Mouse (Mus musculus): ENCODE measurements around the gene Rps6ka5.

Gene Rps6ka5

DNA sequence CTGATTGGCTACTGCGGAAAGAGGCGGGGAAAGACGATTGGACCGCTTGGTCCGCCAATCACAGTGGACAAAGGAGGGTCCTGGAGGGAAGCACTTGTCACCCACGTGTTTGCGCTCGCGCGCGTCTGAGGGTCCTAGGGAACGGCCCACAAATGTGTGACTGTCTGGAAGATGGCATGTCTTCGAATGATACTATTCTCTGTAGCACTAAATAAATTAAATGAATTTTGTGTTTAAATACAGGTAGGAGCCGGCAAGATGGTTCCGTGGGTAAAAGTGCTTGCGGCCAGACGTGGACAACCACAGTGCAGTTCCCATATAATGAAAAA, 1.4 kb downstream of the Rps6ka5 start:
- in situ Hi-C loops (cut with MboI, MseI): loop anchor here (5.0 kb wide), 1 partner anchor 272 kb away; no protein-coding TSS in a partner anchor

DNA sequence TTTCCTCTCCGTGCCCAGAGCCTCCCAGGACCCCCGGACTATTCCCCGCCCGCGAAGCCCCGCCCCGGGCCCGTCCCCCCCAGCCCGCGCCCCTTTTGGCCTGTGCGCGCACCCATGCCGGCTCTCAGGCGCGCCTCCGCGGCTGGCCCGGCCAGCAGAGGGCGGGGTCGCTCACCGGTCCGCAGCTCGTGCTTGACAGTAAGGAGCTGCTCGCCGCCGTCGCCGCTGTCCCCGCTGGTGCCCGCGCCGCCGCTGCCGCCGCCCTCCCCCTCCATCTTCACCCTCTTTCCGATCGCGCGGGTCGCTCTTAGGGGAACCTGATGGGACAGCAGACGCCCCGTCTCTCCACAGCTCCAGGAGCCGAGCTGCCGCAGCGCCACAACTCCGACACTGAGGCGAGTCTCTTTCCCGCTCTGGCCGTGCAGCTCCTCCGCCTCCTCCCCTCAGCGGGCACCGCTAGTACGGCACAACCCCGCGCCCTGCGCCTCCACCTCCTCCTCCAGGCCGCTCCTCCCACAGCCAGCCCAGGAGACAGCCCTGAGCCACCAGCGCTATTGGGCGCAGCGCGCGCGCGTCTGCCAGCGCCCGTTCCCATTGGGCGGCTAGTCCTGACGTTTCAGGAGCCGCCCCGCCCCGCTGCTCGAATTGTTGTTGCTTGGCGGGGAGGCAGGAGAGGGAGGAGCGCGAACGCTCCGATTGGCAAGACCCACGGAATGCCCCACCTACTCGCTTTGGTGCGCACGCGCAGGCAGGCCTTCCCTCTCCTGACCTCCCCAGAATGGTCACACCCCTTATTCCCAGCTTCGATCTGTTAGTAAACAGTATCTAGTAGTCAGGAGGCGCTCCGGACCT, 2.0 kb downstream of the Rps6ka5 start:
- in situ Hi-C loops (cut with MboI, MseI): loop anchor here (5.0 kb wide), 2 partner anchors 272 to 292 kb away; no protein-coding TSS in a partner anchor

DNA sequence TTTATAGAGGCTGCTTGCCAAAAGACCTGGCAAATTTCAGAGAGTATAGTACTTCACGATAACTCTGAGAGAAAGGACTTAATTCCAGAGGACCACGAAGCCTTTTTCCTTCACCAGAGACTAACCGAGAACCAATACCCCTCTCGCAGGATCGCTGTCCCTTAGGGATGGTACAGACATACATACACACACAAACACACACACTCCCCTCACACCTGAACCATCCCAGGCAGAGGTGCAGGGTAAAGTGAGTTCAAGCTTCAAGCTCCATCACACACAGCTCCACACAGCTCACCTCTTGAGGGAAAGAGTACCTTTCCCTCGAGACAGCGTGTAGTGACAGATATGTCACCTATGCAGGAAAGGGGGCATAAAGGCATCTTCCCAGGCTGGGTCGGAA, 2.6 kb downstream of the Rps6ka5 start:
- in situ Hi-C loops (cut with MboI, MseI): loop anchor here (5.0 kb wide), 1 partner anchor 293 kb away; no protein-coding TSS in a partner anchor

DNA sequence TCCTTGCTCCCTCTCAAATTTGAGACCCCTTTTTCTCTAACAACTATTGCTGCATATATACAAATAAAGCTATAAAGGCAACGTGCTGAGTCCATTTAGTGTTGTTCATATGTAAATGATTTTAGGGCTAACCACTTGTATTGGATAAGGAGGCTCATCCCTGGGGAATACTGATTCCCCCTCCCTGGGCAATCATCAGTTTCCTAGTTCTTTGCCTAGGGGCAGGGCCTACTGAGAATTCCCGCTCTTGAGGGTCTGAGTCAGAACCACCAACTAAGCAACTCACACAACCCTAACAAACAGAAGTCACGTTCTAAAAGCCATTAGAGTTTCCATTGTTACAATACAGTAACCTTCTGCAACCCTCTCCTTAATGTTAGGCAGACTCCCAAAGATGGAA, 6.0 kb downstream of the Rps6ka5 start:
- in situ Hi-C loops (cut with MboI, MseI): loop anchor here (5.0 kb wide), 1 partner anchor 296 kb away; no protein-coding TSS in a partner anchor

DNA sequence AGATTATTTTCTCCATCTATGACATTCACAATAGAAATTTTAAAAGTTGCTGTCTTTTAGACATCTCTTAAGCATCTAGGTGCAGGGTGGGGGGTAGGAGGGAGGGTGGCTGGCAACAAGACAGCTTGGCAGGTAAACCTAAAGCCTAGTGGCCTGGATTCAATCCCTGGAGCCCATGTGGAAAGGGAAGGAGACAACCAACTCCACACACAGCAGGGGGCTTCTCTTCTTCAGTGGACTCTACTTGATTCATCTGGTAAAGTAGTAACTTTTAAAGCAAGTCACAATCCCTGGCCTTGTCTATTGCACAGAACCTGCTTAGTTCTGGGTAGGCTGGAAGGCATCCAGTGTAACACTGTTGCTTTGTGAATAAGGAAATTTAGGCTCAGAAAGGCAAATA, 9.3 kb downstream of the Rps6ka5 start:
- in situ Hi-C loops (cut with MboI, MseI): no loop called here

DNA sequence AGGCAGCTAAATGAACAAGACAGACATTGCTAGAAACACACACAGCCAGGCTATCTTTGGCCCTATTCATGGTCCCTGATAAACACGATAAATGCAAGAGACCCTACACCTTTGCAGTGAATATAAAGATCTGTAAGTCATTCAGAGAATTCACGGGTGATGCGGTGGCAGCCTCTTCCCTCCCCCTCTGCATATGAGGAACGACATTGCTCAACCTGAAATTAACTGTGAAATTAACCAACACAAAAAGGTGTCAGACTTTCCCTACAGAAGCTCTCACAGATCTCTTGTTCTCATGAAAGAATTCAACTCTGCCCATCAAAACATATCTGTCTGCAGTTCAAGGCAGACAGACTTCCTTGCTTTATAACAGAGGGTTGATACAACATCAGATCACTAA, 9.8 kb downstream of the Rps6ka5 start:
- in situ Hi-C loops (cut with MboI, MseI): no loop called here

DNA sequence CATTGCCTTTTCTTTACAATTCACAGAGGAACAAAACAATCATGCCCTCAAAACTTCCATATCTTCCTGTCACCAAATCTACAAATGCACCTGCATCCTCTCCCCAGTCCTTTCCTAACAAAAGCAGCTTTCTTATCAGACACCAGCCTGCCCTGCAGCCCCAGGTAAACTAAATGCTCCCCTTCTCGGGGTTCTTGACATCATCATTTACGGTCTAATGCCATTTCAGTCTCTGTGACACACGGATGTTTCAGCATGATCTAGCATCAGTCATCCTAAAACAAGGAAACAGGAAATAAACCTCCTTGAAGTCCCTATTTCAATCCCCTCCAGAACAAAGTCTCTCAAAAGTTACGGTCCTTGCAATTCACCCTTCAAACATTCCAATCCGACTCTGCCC, 15.0 kb downstream of the Rps6ka5 start:
- in situ Hi-C loops (cut with MboI, MseI): no loop called here

DNA sequence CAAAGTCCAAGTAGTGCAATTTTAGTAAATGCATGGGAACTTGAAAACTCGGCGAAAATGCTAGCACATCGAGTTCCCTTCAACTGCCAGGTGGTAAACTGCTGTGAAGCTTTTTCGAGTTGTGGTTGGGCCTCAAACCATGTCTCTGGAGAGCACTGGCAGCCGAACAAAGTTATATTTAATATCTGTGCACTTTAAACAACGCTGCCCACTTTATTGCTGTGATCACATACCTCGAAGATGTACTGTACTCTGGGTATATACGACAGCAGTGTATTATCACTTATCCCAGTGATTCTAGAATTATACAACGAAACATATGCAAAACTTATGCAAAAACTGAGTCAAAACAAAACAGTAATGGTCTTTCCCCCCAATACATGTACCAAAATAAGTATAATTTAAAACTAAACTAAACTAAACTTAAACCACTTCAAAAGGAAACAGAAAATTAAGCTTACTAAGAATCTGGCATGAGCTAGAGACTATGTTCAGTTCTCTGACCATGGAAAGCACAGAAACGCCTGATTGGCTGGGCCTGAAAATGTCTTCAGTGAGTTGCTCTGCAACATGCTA, 15.6 kb downstream of the Rps6ka5 start:
- in situ Hi-C loops (cut with MboI, MseI): no loop called here

DNA sequence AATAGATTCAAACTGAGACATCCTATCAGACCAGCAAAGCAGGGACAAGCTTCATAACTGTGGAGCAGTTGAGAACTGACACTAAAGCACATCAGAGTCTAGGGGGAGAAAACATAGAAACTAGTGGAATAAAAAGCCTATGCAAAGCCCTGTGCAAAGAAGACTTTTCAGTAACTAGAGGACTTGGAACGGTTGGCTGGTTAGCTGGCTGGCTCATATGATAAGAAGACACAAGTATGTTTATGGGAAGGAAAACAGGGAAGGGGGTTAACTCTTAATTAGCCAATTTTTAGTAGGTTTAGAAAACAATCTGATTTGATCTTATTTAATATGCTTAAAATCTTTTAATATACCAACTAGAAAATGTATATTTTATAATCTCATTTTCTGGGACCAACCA, 16.4 kb downstream of the Rps6ka5 start:
- in situ Hi-C loops (cut with MboI, MseI): no loop called here

DNA sequence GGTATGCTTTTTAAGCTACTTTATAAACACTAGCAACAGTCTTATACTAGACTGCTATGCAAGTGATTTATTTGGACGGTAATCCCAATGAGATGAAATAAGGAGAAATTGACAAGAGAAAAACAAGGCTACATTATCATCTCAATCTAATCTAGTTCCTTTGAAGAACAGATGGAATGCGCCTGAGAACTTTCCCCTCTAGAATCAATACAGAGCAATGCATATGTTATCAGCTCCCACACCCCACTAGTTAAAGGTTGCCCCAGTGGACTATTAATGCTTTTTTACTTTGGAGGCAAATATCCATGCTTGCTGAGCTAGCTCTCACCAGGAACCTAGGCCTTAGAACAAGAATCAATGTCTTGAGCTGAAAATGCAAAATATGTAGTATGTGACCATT, 19.5 kb downstream of the Rps6ka5 start:
- in situ Hi-C loops (cut with MboI, MseI): no loop called here

DNA sequence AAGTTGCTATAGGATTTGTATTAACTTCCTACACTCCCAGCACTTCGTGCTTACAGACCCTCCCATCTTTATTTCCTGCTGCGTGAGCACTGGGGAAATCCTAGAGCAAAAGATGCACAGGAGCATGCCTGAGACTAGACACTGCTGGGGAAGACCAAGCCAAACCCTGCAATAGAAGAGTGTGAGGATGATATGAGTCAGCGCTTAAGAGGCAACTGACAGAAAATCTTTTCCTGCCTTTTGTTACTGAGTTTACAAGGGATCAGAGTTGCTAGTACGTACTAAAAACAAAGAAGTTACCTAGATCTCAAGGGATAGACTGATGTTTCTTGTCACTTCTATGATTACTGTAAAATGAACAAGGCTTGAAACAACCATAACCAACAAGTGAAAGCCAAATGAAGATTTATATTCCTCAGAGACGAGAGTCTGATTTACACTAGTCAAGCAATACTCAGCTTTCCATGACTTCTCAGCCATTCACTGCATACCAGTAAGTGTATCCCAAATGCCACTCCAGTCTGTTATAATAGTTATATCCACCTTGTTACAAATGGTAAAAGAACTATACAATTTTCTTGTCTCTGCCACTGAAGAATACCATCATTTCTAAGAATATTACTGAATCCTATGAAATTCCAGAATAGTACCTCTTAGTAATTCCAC, 21.6 kb downstream of the Rps6ka5 start:
- in situ Hi-C loops (cut with MboI, MseI): no loop called here

DNA sequence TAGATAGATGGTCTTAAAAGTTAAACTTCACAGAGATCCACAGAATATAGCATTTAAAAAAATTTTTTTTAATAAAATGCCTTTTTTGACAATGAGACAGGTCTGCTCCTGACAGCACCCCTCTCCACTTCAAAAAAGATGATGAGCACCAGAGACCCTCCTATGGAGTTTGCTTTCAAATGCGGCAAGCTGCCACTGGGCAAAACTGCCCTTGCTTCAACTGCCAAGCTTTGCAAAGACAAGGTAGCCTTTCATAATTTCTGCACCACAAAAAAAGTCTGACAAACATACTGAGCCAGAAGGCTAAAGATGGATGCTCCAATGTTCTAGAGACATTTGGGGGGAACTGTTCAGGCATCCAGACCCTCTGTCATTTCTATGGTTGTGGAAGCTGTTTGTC, 28.8 kb downstream of the Rps6ka5 start:
- in situ Hi-C loops (cut with MboI, MseI): no loop called here

DNA sequence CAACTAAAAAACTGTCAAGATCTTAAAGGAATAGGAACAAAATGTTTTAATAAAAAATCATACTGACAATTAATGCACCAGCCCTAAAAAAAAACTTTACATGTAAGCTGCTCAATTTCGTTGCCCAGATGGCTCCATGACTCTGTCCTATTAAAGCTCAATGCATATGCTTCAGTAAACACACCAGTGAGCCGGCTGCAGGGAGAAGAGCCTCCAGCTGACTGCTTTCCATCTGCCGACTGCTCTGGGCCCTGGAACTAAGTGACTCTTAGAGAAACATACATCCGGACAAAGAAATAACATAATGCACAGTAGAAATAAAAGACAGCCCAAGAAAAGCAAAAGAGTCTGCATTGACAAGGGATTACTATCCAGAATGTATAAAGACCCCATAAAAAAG, 30.2 kb downstream of the Rps6ka5 start:
- in situ Hi-C loops (cut with MboI, MseI): no loop called here

DNA sequence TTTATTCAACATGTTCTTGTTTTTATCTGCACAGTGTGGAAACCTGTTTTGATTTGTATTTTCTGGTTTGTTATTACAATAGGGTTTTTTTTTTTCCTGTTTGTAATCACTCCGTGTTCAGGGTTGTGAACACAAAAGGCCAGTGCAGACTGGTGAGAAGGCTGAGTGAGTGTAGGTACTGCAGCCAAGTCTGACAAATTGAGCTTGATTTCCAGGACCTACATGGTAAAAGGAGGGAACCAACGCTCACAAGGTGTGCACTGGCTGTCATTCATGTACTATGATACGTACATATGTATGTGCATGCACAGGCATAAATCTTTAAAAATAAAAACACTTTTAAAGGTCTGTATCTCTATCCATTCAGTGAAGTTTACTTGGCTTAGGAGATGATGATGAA, 31.5 kb downstream of the Rps6ka5 start:
- in situ Hi-C loops (cut with MboI, MseI): no loop called here

DNA sequence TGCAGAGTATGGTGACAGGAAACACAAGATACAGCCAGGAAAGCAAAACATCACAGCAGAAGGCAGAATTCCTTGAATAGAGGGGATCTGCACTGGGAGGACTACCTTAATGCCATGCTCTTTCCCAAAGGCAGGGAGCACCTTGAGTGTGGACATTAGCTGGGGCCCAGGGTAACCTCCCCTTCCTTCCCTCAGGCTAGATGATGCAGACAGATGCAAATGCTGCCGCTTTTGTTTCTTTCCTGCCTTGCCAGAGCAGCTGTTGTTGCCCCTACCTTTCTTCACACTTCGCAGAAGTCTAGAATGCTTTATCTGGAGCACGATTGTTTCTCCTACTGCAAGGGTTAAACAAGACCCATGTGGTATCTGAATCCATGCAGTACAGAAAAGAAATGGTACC, 34.6 kb downstream of the Rps6ka5 start:
- in situ Hi-C loops (cut with MboI, MseI): no loop called here

DNA sequence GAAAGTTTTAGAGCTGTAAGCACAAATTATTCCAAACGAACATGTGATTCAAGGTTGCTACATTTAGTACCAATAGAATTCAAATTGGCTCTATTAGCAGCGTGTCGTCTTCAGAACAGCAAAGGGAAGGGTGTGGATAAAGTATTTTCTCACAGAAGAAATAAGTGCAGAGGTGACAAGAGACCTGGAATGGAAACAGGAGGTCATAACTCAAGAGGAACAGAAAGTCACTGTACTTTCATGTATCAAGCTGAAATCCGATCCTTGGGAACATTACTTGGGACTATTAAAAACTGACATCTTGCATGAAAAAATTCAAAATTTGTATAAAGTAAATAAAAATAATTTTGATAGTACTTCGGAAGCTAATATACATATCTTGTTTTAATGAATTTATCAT, 36.3 kb downstream of the Rps6ka5 start:
- in situ Hi-C loops (cut with MboI, MseI): no loop called here

DNA sequence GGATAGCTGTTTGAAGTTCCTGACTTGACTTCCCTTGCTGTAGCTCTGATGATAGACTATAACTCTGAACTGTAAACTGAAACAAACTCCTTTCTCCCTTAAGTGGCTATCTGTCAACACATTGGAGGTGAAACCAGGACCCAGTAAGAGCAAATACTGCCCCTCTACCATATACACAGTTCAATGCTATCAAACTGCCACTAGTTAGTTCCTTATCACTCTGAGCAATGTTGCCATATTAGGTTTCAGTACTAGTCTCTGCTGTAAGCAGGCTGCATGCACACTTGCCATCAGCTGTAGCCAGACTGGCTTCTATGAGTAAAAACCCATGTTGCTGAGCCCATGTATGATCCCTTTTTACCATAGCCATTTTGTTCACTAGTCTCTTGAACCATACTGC, 38.6 kb downstream of the Rps6ka5 start:
- in situ Hi-C loops (cut with MboI, MseI): no loop called here

DNA sequence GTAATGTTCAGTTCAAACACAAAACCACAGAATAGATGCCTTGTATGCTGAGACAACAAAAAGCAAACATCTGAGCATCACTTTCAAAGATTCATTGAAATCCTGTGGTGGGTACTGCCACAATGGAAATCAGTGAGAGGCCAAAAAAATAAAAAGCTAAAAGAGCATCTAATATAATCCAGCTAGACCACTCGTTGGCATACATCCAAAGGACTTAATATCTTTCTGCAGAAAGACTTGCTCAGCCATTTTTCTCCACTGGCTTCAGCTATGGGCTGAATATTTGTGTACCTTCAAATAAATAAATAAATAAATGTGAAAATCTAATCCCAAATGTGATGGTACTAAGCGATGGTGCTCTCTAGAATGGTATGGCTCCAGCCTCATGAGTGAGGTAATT, 39.8 kb downstream of the Rps6ka5 start:
- in situ Hi-C loops (cut with MboI, MseI): no loop called here

DNA sequence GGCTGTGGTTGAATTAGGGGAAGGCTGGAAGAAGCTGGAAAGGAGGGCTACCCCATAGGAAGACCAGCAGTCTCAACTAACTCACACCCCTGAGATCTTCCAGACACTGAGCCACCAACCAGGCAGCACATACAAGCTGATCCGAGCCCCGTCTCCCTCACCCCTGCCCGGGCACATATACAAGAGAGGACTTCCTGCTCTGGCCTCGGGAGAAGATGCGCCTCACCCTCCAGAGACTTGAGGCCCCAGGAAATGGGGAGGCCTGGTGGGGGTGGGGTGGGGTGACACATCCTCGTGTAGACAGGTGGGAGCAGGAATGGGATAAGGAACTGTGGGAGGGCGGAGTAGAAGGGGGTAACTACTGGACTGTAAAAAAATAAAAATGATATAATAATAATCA, 45.0 kb downstream of the Rps6ka5 start:
- in situ Hi-C loops (cut with MboI, MseI): no loop called here

DNA sequence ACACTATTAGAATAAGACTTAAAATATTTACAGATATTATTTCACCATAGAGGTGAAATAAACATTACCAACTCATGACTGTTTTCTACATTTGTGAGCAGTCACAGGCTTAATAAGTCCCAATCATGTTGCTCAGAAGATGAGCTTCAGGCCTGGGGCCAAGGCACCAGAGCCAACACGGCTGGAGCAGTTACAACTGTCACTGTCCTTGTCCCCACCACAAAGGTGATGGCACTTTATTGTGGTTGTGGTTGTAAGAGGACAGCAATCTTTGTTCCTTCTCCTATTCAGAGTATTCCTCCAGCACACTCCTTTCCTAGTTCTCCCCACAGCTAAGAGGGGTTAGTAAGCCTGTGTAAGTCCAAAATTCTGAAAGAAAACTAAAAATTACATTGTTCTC, 45.5 kb downstream of the Rps6ka5 start:
- in situ Hi-C loops (cut with MboI, MseI): no loop called here

DNA sequence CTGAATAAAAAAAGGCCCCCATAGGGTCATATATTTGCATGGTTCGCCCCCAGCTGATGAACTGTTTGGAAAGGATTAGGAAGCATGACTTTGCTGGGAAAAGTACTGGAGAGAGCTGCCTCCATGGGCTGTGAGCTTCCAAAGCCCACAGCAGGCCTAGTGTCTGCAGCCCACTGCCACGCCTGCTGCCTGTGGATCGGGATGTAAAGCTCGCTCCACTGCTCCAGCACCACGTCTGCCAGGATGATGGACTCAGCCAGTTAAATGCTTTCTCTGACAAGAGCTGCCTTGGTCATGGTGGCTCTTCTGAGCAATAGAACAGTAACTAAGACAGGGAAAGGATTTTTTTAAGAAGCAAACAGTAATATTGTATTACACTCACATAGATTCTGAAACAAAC, 46.1 kb downstream of the Rps6ka5 start:
- in situ Hi-C loops (cut with MboI, MseI): no loop called here

DNA sequence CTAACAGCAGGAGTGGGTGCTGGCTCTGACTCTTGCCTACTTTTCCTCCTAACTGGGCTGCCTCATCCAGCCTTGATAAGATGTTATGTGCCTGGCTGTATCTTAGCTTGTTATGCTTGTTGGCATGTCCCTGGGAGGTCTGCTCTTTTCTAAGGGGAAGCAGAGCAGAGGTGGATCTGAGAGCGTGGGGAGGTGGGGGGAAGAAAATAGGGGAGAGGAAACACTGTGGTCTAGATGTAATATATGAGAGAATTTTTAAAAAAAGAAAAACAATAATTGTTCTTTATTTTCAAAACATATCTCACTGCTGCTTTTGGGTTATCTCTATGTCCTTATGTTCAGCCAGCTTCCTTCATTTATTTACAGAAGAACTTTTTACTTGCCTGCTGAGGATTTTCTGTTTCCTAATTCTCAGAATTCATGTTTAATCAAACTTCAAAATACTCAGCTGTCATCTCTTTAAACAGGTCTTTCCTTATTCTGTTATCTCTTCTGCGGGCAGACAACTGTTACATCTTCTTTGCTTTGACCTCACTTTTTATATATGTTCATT, 56.1 kb downstream of the Rps6ka5 start:
- in situ Hi-C loops (cut with MboI, MseI): no loop called here

DNA sequence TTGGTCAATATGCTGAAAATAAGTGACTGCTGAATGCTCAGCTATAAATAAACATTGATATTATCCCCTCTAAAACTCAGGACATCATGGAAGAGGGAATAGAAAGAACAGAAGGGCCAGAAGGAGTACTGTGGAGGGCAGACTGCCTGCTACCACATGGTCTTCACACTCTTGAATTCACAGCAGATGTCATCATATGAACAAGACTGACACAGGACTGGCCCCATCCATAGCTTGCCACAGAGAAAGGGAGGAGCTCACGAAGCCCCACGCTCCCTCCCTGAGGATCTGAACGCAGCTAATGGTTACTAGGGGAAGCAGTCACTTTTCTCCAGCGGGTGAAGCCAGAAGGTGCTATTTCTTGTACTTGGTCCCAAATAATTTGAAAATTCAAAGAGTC, 61.5 kb downstream of the Rps6ka5 start:
- in situ Hi-C loops (cut with MboI, MseI): no loop called here

Data from T-helper 2 cell (primary cell).